Mouse (Mus musculus) liver, adult 2 months (tissue): ENCODE data around the gene Patj. TPM values are rescaled to one million over a fixed set of nuclear protein-coding genes. Genes with fewer than 3 reads are reported as not detected.

Experiments
- DNase-seq: peaks from one replicate; pipeline ENCODE4 v3.0.0-alpha.2; 2011; ENCODE audit warnings: low read depth, low spot score; ENCODE audit errors: extremely low read depth
- H3K27ac ChIP-seq: fragments of 200-500 bp; replicated peaks from 2 replicates; pipeline ENCODE4 v1.5.1; 2012; ENCODE audit warnings: low read depth, mild to moderate bottlenecking, control low read depth, inconsistent platforms, low read length; ENCODE audit not compliant: insufficient read depth
- H3K27me3 ChIP-seq: fragments of 200-500 bp; 2 replicates; pipeline ENCODE4 v1.6.1; 2012; ENCODE audit warnings: mild to moderate bottlenecking, moderate library complexity, low read length, inconsistent platforms; ENCODE audit not compliant: control insufficient read depth, insufficient read depth
- H3K36me3 ChIP-seq: fragments of 200-500 bp; 2 replicates; pipeline ENCODE4 v1.6.1; 2012; ENCODE audit warnings: low read length, inconsistent platforms; ENCODE audit not compliant: control insufficient read depth, insufficient read depth
- H3K4me1 ChIP-seq: fragments of 200-500 bp; 2 replicates; pipeline ENCODE4 v1.6.1; 2011; ENCODE audit warnings: low read length; ENCODE audit not compliant: control insufficient read depth, insufficient read depth
- H3K4me3 ChIP-seq: fragments of 200-500 bp; 2 replicates; pipeline ENCODE4 v1.5.1; 2011; ENCODE audit warnings: low read depth, mild to moderate bottlenecking, control low read depth, low read length, moderate library complexity; ENCODE audit not compliant: insufficient read depth
- H3K79me2 ChIP-seq: fragments of 200-500 bp; 2 replicates; pipeline ENCODE4 v1.6.1; 2012; ENCODE audit warnings: inconsistent platforms, mild to moderate bottlenecking, low read length, moderate library complexity; ENCODE audit not compliant: control insufficient read depth, insufficient read depth
- H3K9ac ChIP-seq: fragments of 200-500 bp; 2 replicates; pipeline ENCODE4 v1.6.1; 2012; ENCODE audit warnings: low read depth, mild to moderate bottlenecking, control low read depth, inconsistent platforms, low read length
- CTCF ChIP-seq: fragments of 200-500 bp; IDR thresholded peaks from 2 replicates; pipeline ENCODE4 v1.5.1; 2011; ENCODE audit warnings: low read depth, low read length, control low read depth
- POLR2A ChIP-seq: fragments of 200-500 bp; IDR thresholded peaks from 2 replicates; pipeline ENCODE4 v1.6.1; 2011; ENCODE audit warnings: low read length, control low read depth; ENCODE audit not compliant: insufficient read depth; ENCODE audit errors: extremely low read depth
- WGBS: fragments of 180-500 bp; shearing (Covaris S2); methylation state at CpG from one replicate; pipeline ENCODE4 v1.1.7; 2018; 5-methylcytosine and 5-hydroxymethylcytosine counted together
- polyA plus RNA-seq: library from polyadenylated mRNA; depleted of rRNA; stranded (reverse); fragments of >200 nt; gene quantifications from 2 replicates; pipeline ENCODE4 v1.2.3, GENCODE M21; 2012
- total RNA-seq: library from RNA; depleted of rRNA; stranded (reverse); fragments of >200 nt; gene quantifications from 2 replicates; pipeline ENCODE4 v1.2.3, GENCODE M21; 2014

The Patj gene
- total and polyA plus RNA-seq, 2 experiments, result 2.4 to 8.9 TPM

DNA sequence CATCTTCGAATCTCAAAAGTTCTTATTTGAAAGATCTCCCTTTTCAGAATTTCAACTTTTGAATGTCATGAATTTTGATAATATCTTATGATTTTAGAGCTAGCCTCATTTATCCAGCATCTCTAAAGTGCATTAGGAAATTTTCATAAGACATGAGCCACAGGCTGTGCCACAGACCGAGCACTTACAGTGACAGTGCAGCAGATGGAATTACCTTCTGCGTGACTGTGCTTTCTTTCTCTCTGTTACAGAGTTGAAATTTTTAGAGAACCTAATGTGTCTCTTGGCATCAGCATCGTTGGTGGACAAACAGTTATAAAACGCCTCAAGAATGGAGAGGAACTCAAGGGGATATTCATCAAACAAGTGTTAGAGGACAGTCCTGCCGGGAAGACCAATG, 124.9 kb downstream of the Patj start:
- Histone ChIP-seq H3K27me3 (no peaks in the 10 kb centered on the region), H3K27ac (no peak overlapping the region), H3K9ac (no peak overlapping the region), H3K4me3 (no peak overlapping the region), H3K4me1 (no peaks in the 10 kb centered on the region), H3K36me3 (peaks cover 20% of the 10 kb centered on the region), H3K79me2 (no peaks in the 10 kb centered on the region)
- DNase-seq, result no peak
- TF ChIP-seq CTCF (no peak), POLR2A (no peak)
- 92% methylated on average over 6 of the region's 6 CpGs for WGBS

DNA sequence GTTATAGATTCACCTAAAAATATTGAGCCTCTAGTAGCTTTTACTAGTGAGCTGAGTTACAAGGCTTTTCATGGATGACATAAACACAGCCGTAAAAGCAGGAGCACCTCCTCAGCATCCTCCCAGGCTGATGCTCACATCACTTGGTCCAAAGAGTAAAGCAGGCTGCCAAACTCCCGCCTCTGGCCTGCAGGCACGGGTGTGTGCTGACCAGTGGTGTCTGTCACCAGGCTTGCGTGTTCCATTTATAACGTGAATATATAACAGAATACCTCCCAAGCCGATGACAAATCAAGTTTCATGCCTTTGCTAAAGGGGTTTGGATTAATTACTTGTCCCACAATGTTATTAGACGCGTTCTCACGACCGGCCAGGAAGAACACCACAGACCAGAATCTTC, 128.9 kb downstream of the Patj start:
- no peaks in the 10 kb centered on the region for H3K27me3 ChIP-seq
- H3K4me3 ChIP-seq, result no peak overlapping the region
- no peaks in the 10 kb centered on the region for H3K4me1 ChIP-seq
- no peak overlapping the region for H3K9ac ChIP-seq
- 97% methylated on average over 10 of the region's 10 CpGs for WGBS
- no peak overlapping the region for H3K27ac ChIP-seq
- H3K79me2 ChIP-seq, result no peaks in the 10 kb centered on the region
- H3K36me3 ChIP-seq, result peaks cover 18% of the 10 kb centered on the region
- DNase-seq, result no peak
- TF ChIP-seq POLR2A (no peak), CTCF (no peak)

DNA sequence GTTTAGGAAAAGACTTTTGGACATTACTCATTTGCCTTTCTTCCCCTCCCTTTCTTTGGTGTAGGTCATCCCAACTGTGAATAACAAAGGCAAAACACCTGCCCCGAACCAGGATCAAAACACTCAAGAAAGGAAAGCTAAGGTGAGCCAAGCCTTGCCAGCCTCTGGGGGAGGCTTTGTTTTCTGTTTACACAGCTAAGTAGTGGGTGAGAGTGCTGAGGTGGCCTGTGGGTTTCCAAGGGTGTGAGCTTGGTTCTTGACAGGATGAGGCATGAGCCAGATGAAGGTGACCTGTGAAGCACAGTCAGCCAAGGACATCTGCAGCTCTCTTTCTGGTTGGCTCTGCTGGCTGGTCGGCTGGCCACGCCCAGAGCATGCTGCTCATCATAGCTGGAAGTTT, 139.9 kb downstream of the Patj start:
- no peaks in the 10 kb centered on the region; the same call in 1 of the 2 replicates for H3K36me3 ChIP-seq
- H3K9ac ChIP-seq, result no peak overlapping the region
- H3K27me3 ChIP-seq, result no peaks in the 10 kb centered on the region
- DNase-seq, result no peak
- H3K27ac ChIP-seq, result no peak overlapping the region
- 91% methylated on average over 3 of the region's 3 CpGs for WGBS
- no peak overlapping the region for H3K4me3 ChIP-seq
- no peaks in the 10 kb centered on the region for H3K79me2 ChIP-seq
- H3K4me1 ChIP-seq, result no peaks in the 10 kb centered on the region
- TF ChIP-seq CTCF (no peak), POLR2A (no peak)

DNA sequence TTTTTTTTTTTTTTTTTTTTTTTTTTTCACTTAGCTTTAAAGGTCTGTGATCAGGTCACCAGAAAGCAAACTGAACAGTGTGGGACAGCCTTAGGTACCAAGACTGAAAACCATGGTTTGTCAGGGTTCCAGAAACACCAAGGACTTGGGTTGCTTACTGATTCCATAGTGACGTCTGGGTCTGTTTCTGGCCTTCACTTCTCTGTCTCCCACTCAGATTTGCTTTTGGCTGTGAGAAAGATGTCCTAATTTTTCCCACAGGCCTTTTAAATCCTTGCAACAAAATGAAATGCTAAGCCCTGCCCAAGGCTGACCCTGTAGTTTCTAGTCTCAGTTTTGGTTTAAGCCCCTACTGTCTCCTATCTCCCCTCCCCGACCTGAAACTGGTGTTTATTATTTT, 146.0 kb downstream of the Patj start:
- Histone ChIP-seq H3K9ac (no peak overlapping the region), H3K4me1 (no peaks in the 10 kb centered on the region), H3K36me3 (no peaks in the 10 kb centered on the region; the same call in 1 of the 2 replicates), H3K27me3 (no peaks in the 10 kb centered on the region), H3K79me2 (no peaks in the 10 kb centered on the region), H3K4me3 (no peak overlapping the region), H3K27ac (no peak overlapping the region)
- no peak for TF ChIP-seq CTCF
- TF ChIP-seq POLR2A, result no peak
- 83% methylated on average over 2 of the region's 2 CpGs for WGBS
- DNase-seq, result no peak

DNA sequence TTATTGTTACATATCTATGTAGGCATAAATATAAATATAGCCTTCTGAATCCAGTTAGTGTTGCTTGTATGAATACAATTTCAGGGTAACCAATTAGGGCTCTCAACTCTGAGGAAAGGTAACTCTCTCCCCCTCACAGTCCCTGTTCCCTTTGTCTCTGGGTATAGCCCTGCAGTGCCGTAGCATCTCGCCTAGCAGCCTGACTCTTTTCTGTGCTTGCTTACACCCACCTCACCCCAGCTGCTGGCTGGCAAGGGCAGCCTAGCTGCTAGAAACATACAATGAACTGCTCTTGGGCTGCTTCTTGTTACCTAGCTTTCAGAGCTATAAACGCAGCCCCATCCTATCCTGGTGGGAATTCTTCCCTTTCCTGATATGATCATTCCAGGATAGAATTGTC, 147.4 kb downstream of the Patj start:
- DNase-seq, result no peak
- no peak for TF ChIP-seq POLR2A
- no peak for TF ChIP-seq CTCF
- no peaks in the 10 kb centered on the region for H3K4me1 ChIP-seq
- WGBS, result 83% methylated on average over 3 of the region's 3 CpGs
- H3K9ac ChIP-seq, result no peak overlapping the region
- no peak overlapping the region for H3K4me3 ChIP-seq
- H3K27ac ChIP-seq, result no peak overlapping the region
- no peaks in the 10 kb centered on the region for H3K79me2 ChIP-seq
- no peaks in the 10 kb centered on the region; the same call in 1 of the 2 replicates for H3K36me3 ChIP-seq
- no peaks in the 10 kb centered on the region for H3K27me3 ChIP-seq

DNA sequence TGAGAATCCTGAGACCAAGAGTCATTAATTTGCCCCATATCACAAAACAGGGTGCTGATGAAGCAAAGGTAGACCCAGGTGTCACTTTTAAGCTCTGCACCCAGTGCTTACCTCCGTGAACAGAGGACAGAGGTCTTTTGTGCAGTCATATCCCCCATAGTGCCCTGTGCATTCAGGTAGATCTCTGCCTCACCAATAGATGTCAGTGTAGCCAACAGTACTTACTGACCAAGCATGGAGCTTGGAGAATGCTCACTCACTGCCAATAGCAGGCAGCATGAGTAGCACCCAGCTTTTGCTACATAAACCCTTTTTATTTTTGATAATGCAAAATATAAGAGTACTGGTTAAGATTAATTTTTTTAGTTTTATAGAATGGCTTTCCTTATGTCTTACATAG, 149.8 kb downstream of the Patj start:
- H3K79me2 ChIP-seq, result no peaks in the 10 kb centered on the region
- peak; percentile 29 for DNase-seq
- no peak overlapping the region for H3K9ac ChIP-seq
- H3K4me1 ChIP-seq, result no peaks in the 10 kb centered on the region
- no peaks in the 10 kb centered on the region for H3K27me3 ChIP-seq
- no peaks in the 10 kb centered on the region for H3K36me3 ChIP-seq
- no peak overlapping the region for H3K27ac ChIP-seq
- WGBS, result 28% methylated on average over 1 of the region's 1 CpGs
- no peak for TF ChIP-seq POLR2A
- TF ChIP-seq CTCF, result peak; percentile 46
- H3K4me3 ChIP-seq, result no peak overlapping the region
